Mouse (Mus musculus): Measurements from ENCODE around the gene Ifitm3. TPM values are rescaled to one million over a fixed set of nuclear protein-coding genes. Genes with fewer than 3 reads are reported as not detected.
"Not testable (repeated sequence)": the region's sequence is repeated elsewhere in the genome, so short reads cannot be mapped to it uniquely, and the experiment has no call there.

The Ifitm3 gene
- polyA plus RNA-seq, 1 experiment from 2014 or later, result 606 TPM

DNA sequence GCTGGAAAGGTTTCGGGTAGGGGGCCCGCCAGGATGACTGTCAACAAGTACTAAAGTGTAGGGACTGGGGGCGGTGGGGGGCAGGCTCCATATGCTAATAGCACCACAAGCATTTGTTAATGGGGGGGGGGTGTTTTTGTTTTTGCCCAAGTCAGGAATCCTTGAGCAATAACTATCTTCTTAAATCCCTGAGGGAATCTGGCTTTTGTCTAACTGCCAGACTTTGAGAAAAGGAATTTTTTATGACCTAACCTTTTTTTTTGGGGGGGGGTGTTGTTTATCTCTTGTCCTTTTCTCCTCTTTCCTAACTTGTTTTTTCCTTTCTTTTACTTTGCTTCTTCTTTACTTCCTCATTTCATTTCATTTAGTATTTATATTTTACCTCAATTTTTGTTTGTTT, 35.1 kb downstream of the Ifitm3 start:
- DNase-seq (ENCODE audit: low spot score) (no peak), ATAC-seq (replicated peaks; ENCODE audit: low FRiP score, low read depth) (no peak)
- WGBS, result 42% methylated on average over 3 of the region's 3 CpGs
- H3K4me2 ChIP-seq (ENCODE audit: low read length), result no peak overlapping the region
- H3K4me1 ChIP-seq (replicated peaks; ENCODE audit: insufficient read depth, low read length), result peaks cover 12% of the 10 kb centered on the region
- no peak overlapping the region for H3K9ac ChIP-seq (ENCODE audit: low read depth, low read length)
- no peaks in the 10 kb centered on the region for H3K36me3 ChIP-seq (ENCODE audit: insufficient read depth, low read length)
- no peak overlapping the region for H3K27ac ChIP-seq
- H3K9me3 ChIP-seq (replicated peaks; ENCODE audit: low read length), result no peaks in the 10 kb centered on the region
- H3K4me3 ChIP-seq (replicated peaks; ENCODE audit: low read depth, low read length), result no peak overlapping the region
- H3K27me3 ChIP-seq (ENCODE audit: insufficient read depth, low read length), result no peaks in the 10 kb centered on the region
- TF ChIP-seq CTCF (IDR thresholded peaks at IDR 0.05; ENCODE audit: low read depth), result no peak

DNA sequence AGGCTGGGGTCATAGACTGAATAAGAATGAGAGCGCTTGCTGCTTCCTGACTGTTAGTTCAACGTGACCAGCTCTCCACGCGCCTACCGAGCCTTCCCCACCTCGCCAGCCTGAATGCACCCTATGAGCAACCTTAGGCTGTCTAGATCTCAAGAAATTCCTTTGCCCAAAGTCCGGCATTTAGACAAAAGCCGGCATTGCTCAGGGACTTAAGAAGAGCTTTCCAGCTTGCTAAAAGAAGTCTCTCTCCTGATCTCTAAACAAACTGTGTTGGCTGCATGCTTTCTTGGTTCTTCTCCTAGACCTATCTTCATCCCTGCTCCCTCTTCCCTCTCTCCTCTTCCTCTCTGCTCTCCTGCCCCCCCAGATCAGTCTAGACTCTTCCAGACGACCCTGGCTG, 35.6 kb downstream of the Ifitm3 start:
- no peak for TF ChIP-seq CTCF (IDR thresholded peaks at IDR 0.05; ENCODE audit: low read depth)
- Histone ChIP-seq H3K27ac (no peak overlapping the region; the same call in 1 of the 2 replicates), H3K4me3 (replicated peaks; ENCODE audit: low read depth, low read length) (no peak overlapping the region), H3K4me2 (ENCODE audit: low read length) (no peak overlapping the region), H3K9ac (ENCODE audit: low read depth, low read length) (no peak overlapping the region), H3K27me3 (ENCODE audit: insufficient read depth, low read length) (no peaks in the 10 kb centered on the region), H3K36me3 (ENCODE audit: insufficient read depth, low read length) (no peaks in the 10 kb centered on the region), H3K9me3 (replicated peaks; ENCODE audit: low read length) (no peaks in the 10 kb centered on the region), H3K4me1 (replicated peaks; ENCODE audit: insufficient read depth, low read length) (peaks cover 12% of the 10 kb centered on the region)
- 26% methylated on average over 9 of the region's 9 CpGs for WGBS
- DNase-seq (ENCODE audit: low spot score) (no peak), ATAC-seq (replicated peaks; ENCODE audit: low FRiP score, low read depth) (no peak)

DNA sequence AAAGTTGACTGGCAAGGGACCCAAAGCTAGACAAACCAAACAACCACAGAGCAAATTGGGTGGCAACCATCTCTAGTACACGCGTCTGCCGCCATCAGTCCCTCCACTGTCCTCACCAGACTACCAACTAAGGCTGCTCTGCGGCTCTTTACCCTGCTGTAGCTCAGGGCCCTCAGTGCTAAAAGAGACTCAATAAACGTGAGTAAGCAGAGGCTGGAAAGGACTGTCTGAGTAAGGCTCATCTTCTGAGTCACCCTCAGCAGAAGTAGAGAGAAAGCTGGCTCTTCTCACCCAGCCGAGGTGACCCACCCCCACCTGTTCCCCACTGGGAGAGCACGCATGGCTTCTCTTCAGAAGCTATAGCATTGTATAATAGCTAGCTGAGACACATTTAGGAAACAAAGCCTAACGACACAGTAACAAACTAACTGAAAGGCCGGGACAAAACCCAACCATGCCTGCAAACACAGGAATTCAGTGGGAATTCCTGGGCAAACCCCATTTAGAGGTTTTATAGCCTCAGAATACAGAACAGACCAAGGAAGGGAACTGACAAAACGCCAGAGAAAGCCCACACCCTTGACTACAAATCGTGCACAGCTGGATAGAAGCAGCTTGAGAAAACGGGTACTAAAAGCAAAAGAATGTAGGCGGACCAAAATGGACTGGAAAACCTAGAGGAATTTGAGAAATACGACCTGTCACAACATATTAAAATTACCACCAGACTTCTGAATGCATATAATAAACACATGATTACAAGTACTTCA, 37.0 kb downstream of the Ifitm3 start:
- H3K36me3 ChIP-seq (ENCODE audit: insufficient read depth, low read length), result no peaks in the 10 kb centered on the region
- H3K27ac ChIP-seq, result peak overlapping the region; percentile 68
- no peak overlapping the region for H3K4me3 ChIP-seq (replicated peaks; ENCODE audit: low read depth, low read length)
- TF ChIP-seq CTCF (IDR thresholded peaks at IDR 0.05; ENCODE audit: low read depth), result no peak
- 35% methylated on average over 14 of the region's 14 CpGs for WGBS
- no peaks in the 10 kb centered on the region for H3K9me3 ChIP-seq (replicated peaks; ENCODE audit: low read length)
- ATAC-seq (replicated peaks; ENCODE audit: low FRiP score, low read depth), result no peak
- no peak overlapping the region for H3K4me2 ChIP-seq (ENCODE audit: low read length)
- peak; percentile 81 for DNase-seq (ENCODE audit: low spot score)
- no peak overlapping the region for H3K9ac ChIP-seq (ENCODE audit: low read depth, low read length)
- H3K27me3 ChIP-seq (ENCODE audit: insufficient read depth, low read length), result no peaks in the 10 kb centered on the region
- peaks cover 12% of the 10 kb centered on the region for H3K4me1 ChIP-seq (replicated peaks; ENCODE audit: insufficient read depth, low read length)

DNA sequence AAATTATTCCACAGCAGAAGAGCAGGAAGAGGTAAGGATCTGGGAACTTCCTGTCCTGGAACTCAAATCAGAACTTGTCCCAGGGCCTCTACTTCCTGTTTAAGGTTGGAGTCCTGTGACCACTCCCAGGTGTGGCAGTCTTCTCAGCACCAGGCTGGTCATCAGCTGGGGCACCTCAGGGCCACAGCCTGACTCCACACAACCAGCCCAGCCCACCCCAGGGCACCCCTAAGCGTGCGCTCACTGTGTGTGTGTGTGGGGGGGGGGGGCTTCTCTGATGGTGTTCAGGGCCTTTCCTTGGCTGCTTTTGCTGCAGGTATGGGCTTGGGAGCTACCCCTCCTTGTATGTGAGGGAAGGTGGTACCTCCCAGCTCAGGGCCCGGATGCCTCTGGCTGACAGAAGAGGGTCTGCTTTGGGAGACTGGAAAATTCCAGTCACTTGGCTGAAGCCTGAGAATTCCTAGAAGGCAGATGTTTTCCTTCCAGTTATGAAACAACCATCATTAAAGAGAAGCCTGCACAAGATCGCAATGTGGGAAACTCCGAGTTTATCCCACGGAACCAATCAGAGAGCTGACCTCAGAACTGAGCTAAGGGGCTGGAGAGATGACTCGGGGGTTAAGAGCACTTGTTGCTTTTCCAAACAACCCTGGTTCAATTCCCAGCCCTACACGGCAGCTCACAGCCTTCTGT, 38.9 kb downstream of the Ifitm3 start:
- no peak for TF ChIP-seq CTCF (IDR thresholded peaks at IDR 0.05; ENCODE audit: low read depth)
- Histone ChIP-seq H3K4me2 (ENCODE audit: low read length) (no peak overlapping the region), H3K4me3 (replicated peaks; ENCODE audit: low read depth, low read length) (no peak overlapping the region), H3K27me3 (ENCODE audit: insufficient read depth, low read length) (no peaks in the 10 kb centered on the region), H3K9ac (ENCODE audit: low read depth, low read length) (no peak overlapping the region), H3K36me3 (ENCODE audit: insufficient read depth, low read length) (no peaks in the 10 kb centered on the region), H3K9me3 (replicated peaks; ENCODE audit: low read length) (no peaks in the 10 kb centered on the region), H3K27ac (peak overlapping the region; percentile 78), H3K4me1 (replicated peaks; ENCODE audit: insufficient read depth, low read length) (peaks cover 14% of the 10 kb centered on the region)
- DNase-seq (ENCODE audit: low spot score) (peak; percentile 83), ATAC-seq (replicated peaks; ENCODE audit: low FRiP score, low read depth) (peak; percentile 31)
- 60% methylated on average over 8 of the region's 8 CpGs for WGBS

DNA sequence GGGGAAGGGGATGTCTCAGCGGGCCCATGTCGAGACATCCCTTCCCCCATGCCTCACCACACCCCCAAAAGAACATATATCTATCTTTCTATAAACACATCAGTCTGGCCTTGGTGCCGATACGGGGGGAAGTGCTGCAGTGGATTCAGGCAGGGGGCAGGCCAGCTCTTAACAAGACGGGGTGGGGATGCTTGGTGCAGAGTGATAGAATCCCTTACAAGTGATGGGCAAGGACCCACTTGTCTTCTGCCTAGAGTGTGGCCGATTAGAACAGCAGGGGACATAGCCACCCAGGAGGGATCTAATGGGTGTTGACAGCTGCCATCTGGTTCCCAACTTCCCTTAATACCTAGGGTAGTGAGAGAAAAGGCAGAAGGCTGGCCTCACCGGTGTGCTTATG, 39.6 kb downstream of the Ifitm3 start:
- Histone ChIP-seq H3K27ac (peak overlapping the region; percentile 78; the same call in 1 of the 2 replicates), H3K4me3 (replicated peaks; ENCODE audit: low read depth, low read length) (no peak overlapping the region), H3K4me2 (ENCODE audit: low read length) (no peak overlapping the region), H3K27me3 (ENCODE audit: insufficient read depth, low read length) (no peaks in the 10 kb centered on the region), H3K9ac (ENCODE audit: low read depth, low read length) (no peak overlapping the region), H3K4me1 (replicated peaks; ENCODE audit: insufficient read depth, low read length) (peaks cover 14% of the 10 kb centered on the region), H3K9me3 (replicated peaks; ENCODE audit: low read length) (no peaks in the 10 kb centered on the region), H3K36me3 (ENCODE audit: insufficient read depth, low read length) (no peaks in the 10 kb centered on the region)
- no peak for ATAC-seq (replicated peaks; ENCODE audit: low FRiP score, low read depth)
- 52% methylated on average over 7 of the region's 7 CpGs for WGBS
- TF ChIP-seq CTCF (IDR thresholded peaks at IDR 0.05; ENCODE audit: low read depth), result no peak
- DNase-seq (ENCODE audit: low spot score), result no peak

DNA sequence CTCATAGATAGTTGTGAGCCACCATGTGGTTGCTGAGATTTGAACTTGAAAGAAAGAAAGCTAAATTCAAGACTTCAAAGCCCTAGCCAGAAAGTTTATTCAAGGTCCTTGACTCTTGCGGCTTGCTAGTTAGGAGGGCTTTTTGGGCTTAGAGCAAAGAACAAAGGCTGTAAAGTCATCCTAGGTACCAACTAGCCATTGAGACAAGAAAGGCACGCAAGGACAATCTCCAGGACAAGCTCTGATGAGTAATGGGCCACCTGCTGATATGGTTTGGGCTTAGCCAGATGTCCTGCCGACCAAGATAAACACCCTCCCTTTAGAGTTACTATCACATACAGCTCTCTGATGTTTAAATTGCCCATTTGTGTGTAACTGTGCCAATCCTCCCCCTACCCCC, 41.9 kb downstream of the Ifitm3 start:
- WGBS, result 27% methylated on average over 3 of the region's 3 CpGs

More for the DNA sequence above, 41.9 kb downstream of the Ifitm3 start:
- not testable (repeated sequence) for H3K9ac ChIP-seq (ENCODE audit: low read depth, low read length); H3K4me3 ChIP-seq (replicated peaks; ENCODE audit: low read depth, low read length); H3K27me3 ChIP-seq (ENCODE audit: insufficient read depth, low read length); ATAC-seq (replicated peaks; ENCODE audit: low FRiP score, low read depth); H3K36me3 ChIP-seq (ENCODE audit: insufficient read depth, low read length); H3K9me3 ChIP-seq (replicated peaks; ENCODE audit: low read length); DNase-seq (ENCODE audit: low spot score)
- H3K4me1 ChIP-seq (replicated peaks; ENCODE audit: insufficient read depth, low read length), result peaks cover 14% of the 10 kb centered on the region
- H3K4me2 ChIP-seq (ENCODE audit: low read length), result peak overlapping the region; percentile 42
- H3K27ac ChIP-seq, result peak overlapping the region; percentile 50; the same call in 1 of the 2 replicates

Data from kidney, postnatal 0 days (tissue).